18 mouse cellular contexts compared by ENCODE assay signal in the genomic region with DNA sequence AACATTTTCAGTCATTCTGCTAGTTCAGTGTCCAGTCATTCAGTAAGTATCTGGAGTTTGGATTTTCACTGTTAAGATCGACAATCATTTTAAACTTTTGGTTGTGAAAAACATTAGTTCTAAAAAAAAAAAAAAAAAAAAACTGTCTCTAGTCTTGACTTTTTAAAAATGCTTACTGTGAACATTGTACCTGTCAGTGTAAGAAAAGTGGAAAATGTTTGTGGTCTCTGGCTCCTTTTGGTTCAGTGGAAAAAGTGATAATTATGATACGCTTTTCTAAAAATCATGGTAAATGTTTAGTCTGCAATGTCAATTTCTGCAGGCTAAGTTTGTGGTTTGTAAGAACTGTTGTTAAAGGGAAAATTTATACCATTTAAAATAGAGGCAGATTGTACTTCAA.
"Had no signal": no experiment of that assay in that cellular context is flagged by ENCODE, and none has a peak within 500 bp of the region (broad histone marks: within the 10 kb centered on the region; RNA-seq: fewer than 3 reads in every experiment).

No protein-coding gene starts in this region.

- H3K27ac ChIP-seq: gastrocnemius, adult 2 months; heart, embryonic 10.5 days; hindbrain, embryonic 10.5 days; hindbrain, embryonic 12.5 days; hindbrain, embryonic 14.5 days; intestine, embryonic 15.5 days; layer of hippocampus, adult 2 months; left cerebral cortex, adult 2 months; limb, embryonic 10.5 days; limb, embryonic 12.5 days; liver, embryonic 13.5 days had no signal

- H3K4me2 ChIP-seq: heart, embryonic 12.5 days; hindbrain, embryonic 12.5 days; hindbrain, embryonic 14.5 days; intestine, embryonic 15.5 days; limb, embryonic 12.5 days; liver, embryonic 11.5 days; liver, embryonic 13.5 days had no signal

- DNase-seq: gastrocnemius, postnatal 10 days; gastrocnemius, postnatal 25 days; heart, adult 18-20 months; kidney, adult 18-20 months; liver; liver, embryonic 13.5 days had no signal

- H3K4me1 ChIP-seq: hindbrain, embryonic 10.5 days; intestine, embryonic 15.5 days; liver, embryonic 13.5 days had no signal

- ATAC-seq: intestine, embryonic 15.5 days had no signal

- H3K36me3 ChIP-seq: intestine, embryonic 15.5 days had no signal

- H3K4me3 ChIP-seq: gastrocnemius, adult 2 months; heart, embryonic 10.5 days; heart, embryonic 12.5 days; hindbrain, embryonic 10.5 days; hindbrain, embryonic 12.5 days; intestine, embryonic 15.5 days; layer of hippocampus, adult 2 months; left cerebral cortex, adult 2 months; limb, embryonic 10.5 days; limb, embryonic 12.5 days; liver, embryonic 13.5 days had no signal

- H3K27me3 ChIP-seq: heart, embryonic 12.5 days; hindbrain, embryonic 12.5 days; intestine, embryonic 15.5 days; limb, embryonic 12.5 days; liver, embryonic 13.5 days had no signal

- H3K9me3 ChIP-seq: heart, embryonic 10.5 days; heart, embryonic 12.5 days; hindbrain, embryonic 10.5 days; hindbrain, embryonic 12.5 days; intestine, embryonic 15.5 days; limb, embryonic 10.5 days; limb, embryonic 12.5 days; liver, embryonic 13.5 days had no signal

- H3K9ac ChIP-seq: heart, embryonic 12.5 days; hindbrain, embryonic 12.5 days; hindbrain, embryonic 14.5 days; intestine, embryonic 15.5 days; limb, embryonic 12.5 days; liver, embryonic 13.5 days had no signal
